Mouse (Mus musculus): ENCODE results near the gene Serpina1a.
"Not testable (repeated sequence)": the region's sequence is repeated elsewhere in the genome, so short reads cannot be mapped to it uniquely, and the experiment has no call there.

Gene Serpina1a

GRCm38 (mm10) chr12:103863101-103863974 lies at the start of gene Serpina1a:
Gene Serpina1a, minus strand, starts transcription at chr12:103863562.
- DNase-seq: not testable (repeated sequence)

- DNase-seq: not testable (repeated sequence)
These were observed 45.8 kb upstream of the Serpina1a start for GRCm38 (mm10) chr12:103909181-103909580.

GRCm38 (mm10) chr12:103907746-103908145 lies 44.4 kb upstream of the Serpina1a start:
- not testable (repeated sequence) for DNase-seq

GRCm38 (mm10) chr12:103904837-103905340 lies 41.5 kb upstream of the Serpina1a start, which contains the start of gene Serpina1c:
Gene Serpina1c, minus strand, starts transcription at chr12:103904887.
- DNase-seq: not testable (repeated sequence)

- DNase-seq: not testable (repeated sequence)
These were observed 38.6 kb upstream of the Serpina1a start for GRCm38 (mm10) chr12:103901929-103902328.

GRCm38 (mm10) chr12:103866873-103867272 lies 3.5 kb upstream of the Serpina1a start:
- not testable (repeated sequence) for DNase-seq

- DNase-seq: no peak
These were observed 2.4 kb downstream of the Serpina1a start for GRCm38 (mm10) chr12:103860976-103861375.

- DNase-seq: not testable (repeated sequence)
These were observed 2.8 kb downstream of the Serpina1a start for GRCm38 (mm10) chr12:103860571-103860970.

GRCm38 (mm10) chr12:103859584-103859983 lies 3.8 kb downstream of the Serpina1a start:
- DNase-seq: not testable (repeated sequence)

GRCm38 (mm10) chr12:103853032-103853431 lies 10.3 kb downstream of the Serpina1a start:
- not testable (repeated sequence) for DNase-seq

GRCm38 (mm10) chr12:103830273-103830672 lies 33.1 kb downstream of the Serpina1a start, which contains the start of gene Serpina1b:
Gene Serpina1b, minus strand, starts transcription at chr12:103830373.
- not testable (repeated sequence) for DNase-seq

GRCm38 (mm10) chr12:103827661-103828372 lies 35.5 kb downstream of the Serpina1a start:
- peak; percentile 2 to 14 for DNase-seq

- not testable (repeated sequence) for DNase-seq
These were observed 39.5 kb downstream of the Serpina1a start for GRCm38 (mm10) chr12:103823826-103824225.

Measured in kidney, postnatal 4 days (tissue).